Mouse (Mus musculus) left cerebral cortex, adult 9 months (tissue): ENCODE results near the gene Lingo2.
"Not testable (repeated sequence)": the region's sequence is repeated elsewhere in the genome, so short reads cannot be mapped to it uniquely, and the experiment has no call there.

Source experiments
- DNase-seq, 2 experiments: peaks; one replicate each; pipeline ENCODE4 v3.0.0; 2022; ENCODE audit warnings: low spot score in 2 of 2

Lingo2 gene

DNA sequence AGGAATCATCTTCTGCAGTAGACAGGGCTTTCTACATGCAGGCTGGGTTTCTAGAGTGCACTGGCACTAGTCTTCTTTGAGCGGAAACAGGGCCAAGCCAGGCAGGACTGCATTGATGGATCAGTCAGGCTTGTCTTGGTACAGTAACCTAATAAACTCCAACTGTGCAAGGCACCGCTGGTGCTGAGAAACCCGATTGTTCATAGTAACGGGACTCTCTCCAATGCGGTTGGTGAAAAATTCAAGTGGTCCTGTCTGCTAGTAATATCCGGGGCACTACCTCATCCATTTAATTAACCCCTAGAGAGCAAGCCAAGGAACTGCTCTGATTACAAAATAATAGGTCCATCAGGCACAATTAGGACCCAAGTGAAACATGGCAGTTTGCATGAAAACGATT, 1106.4 kb downstream of the Lingo2 start:
- peak in 1 of 2 experiments; percentile 2 for DNase-seq

DNA sequence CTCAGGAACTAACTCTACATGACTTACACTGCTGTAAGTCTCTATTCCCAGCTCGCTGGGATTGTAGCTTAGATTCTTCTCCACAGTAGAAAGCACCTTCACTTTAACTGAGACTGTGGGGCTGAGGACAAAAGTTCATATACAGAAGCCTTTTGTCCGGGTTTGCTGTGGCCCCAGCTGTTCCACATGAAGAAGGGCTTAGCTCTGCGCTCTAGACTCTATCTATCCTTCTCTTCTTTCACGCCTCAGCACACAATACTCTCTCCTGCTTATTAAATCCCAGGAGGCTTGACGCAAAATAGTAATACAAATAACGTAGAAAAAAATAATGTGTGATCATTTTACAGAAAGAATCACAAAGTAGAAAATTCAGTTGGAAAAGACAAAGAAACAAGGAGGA, 1107.0 kb downstream of the Lingo2 start:
- DNase-seq, result no peak

DNA sequence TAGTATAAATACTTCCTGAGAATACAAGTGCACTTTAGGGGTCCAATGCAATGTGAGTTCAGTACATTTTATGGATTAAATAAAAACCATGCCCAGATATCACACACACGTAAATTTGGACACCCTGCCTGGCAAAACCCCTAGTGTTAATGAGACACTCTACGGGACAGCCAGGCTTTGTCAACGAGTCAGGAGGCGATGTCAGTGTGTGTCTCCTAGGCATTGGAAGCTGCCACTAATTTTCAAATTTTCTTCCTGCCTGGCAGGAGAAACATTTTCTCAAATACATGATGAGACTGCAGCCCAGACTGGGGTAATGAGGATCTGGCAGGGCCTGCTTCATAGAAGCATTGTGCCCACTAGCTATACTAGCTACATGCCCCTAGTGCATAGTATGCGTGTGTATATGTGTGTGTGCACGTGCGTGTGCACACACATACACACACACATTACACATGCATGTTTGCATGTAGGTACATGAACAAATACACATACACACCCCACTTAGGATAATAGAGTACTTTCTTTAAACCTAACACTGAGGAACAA, 1128.2 kb downstream of the Lingo2 start:
- no peak for DNase-seq

DNA sequence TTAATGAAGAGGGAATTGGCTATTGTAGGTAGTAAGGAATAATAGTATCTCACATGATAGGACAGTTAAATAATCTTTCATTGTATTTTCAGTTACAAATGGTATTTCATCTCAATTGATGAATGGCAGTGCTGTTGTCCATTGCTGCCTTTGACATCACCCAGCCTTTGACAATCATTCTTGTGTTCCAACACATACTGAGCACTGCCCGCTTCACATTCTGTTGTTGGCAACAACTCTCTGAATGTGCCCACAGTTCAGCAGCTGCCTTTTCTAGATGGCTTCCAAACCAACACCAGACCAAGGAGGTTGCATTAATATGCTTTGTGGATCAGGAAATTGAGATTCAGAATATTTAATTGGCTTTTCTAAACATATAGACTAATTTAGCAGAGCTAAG, 1130.8 kb downstream of the Lingo2 start:
- peak; percentile 35 to 42 for DNase-seq

DNA sequence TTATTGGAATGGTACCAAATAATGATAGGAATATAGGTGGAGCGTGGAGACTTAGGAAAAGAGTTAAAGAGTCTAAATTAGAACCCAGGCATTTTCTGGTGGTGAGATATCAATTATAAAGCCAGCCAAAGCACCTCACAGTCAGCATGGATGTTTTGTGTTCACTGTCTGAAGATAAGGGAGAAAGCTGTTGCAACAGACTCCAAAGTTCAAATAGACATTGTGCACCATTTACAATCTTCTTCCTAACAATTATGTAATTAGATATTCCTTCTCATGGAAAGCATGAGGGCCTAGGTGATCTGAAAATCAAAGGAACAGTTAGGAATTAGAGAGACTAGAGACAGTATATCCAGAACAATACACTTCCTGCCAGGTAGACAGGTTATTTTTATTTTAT, 1136.8 kb downstream of the Lingo2 start:
- no peak for DNase-seq

DNA sequence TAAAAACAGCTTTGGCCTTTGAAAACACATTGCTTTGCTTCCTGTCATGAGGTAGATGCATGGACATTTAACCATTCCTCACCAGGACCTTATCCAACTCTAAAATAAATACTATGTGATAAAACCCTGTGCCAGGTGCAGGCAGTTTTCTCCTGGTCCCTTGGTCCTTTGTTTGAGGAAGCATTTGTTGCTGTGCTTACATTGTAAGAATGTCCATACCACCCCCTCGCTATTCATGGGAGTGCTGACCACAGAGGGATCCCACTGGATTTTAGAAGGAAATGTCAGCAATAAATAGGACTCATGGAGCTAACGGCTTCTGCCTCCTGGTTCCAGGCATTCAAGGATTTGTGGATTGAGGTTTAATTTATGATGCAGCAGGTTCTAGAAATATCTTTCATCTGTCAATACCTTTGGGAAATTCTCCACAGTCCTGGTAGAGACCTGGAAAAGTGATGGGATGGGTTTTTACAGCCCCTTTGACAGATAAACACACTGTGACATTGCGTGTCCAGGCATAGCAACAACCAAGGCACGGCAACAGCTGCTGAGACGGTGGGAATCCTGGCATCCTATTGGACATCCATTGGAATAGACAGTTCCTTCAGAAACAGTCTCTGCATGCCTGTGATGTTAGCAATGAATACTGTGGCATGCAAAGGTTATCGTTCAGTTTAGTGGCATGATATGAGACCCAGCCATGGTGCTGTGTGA, 1143.9 kb downstream of the Lingo2 start:
- DNase-seq, result no peak

DNA sequence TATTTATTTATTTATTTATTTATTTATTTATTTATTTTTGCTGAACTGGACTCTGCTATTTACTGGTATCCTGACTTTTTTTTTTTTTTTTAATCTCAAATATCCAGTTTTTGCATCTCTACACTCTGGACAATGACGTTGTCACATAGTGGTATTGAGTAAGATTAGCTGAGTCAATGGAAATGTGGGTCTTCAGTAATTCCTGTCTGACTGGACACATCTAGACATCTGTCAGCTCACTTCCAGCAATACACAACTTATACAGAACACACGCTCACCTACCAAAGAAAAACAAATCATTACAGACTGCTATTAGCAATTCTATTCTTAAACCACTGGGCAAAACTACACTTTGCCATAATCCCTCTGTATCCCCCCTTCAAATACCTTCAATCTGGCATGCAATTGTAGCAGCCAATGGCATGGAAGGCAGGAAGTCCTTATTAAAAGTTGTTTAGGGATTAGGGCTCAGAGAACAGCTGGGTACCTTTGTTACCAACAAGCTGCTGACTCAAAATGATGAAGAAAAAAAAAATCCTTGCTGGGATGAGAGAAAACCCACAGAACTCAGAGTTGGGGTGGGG, 1144.6 kb downstream of the Lingo2 start:
- DNase-seq, result no peak

DNA sequence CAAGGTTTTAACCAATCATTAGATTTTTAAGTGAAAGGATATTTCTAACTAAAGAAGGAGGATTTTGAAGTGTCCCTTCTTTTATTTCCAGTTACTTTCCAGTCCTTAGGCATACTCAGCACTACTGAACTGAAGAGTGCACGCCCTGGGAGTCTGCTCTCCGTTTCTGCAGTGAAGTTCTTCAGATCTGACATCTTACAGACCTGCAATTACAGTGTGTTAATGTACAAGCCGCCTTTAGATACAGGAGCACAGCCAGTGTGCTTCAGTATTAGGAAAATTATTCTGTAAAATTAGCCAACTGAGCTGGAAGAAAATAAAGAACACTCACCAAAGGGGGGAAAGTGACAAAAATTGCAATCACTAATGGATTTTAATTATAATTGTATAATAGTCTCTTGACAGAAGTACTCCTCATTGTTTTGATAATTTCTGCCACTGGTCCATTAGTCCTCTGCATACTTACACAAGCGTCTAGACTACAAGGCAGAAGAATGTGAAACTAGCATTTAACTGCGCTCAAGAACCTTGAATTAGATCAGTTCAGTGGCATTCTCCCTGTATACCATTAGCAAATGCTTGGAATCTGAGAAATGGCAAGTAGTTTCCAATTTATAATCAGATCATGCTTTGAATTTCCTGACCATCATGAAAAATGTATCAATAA, 1167.2 kb downstream of the Lingo2 start:
- no peak for DNase-seq

DNA sequence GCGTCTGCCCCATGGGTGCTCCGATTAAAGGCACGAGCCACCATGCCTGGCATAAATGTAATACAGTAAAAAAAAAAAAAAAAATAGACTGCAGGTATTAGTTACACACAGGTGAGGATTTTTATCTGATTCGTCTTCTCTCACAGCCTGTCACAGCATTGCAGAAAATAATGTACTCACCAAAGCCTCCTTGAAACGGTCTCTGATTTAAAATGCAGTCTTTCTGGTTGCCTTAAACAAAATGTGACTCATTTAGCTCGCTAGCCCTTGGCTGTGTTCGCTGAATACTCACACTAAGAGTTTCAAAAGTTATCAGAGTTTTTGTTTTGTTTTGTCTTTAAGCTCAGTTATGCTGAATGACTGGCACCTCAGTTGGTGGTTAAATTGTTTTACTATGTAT, 1180.7 kb downstream of the Lingo2 start:
- DNase-seq, result no peak

DNA sequence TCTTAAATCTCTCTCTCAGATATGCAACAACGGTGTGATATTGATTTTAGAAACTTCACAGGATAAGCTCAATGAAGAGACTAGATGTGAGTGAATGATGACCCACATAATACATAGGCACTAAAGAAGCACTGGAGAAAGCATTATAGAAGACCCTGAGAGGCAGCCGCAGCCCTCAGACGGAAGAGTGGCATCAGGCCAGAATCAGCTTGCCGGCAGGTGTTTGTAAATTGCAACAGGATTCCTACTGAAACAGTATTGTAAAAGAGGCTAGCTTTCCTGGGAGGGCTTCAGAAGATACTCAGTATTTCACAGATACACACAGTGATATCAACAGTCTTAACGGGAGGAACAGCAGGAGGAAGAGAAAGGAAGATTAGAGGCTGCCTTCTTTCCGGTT, 1184.6 kb downstream of the Lingo2 start:
- no peak for DNase-seq

DNA sequence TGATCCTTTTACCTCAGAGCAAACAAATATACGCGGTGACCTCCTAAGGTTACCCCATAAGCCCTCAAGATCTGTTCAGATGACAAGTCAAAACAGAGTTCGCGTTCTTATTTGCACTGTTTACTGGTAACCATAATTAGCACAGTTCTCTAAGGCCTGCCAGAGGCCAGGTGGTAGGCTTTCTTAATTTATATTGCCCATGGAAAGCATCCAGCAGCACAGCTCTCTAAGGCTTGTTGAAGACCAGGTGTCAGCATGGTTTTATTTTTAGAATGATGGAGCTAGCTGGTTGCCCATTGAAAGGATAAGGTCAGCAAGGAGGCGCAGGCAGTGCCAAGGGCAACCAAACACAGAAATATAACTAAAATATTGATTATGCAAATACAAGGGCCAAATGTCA, 1190.4 kb downstream of the Lingo2 start:
- no peak for DNase-seq

DNA sequence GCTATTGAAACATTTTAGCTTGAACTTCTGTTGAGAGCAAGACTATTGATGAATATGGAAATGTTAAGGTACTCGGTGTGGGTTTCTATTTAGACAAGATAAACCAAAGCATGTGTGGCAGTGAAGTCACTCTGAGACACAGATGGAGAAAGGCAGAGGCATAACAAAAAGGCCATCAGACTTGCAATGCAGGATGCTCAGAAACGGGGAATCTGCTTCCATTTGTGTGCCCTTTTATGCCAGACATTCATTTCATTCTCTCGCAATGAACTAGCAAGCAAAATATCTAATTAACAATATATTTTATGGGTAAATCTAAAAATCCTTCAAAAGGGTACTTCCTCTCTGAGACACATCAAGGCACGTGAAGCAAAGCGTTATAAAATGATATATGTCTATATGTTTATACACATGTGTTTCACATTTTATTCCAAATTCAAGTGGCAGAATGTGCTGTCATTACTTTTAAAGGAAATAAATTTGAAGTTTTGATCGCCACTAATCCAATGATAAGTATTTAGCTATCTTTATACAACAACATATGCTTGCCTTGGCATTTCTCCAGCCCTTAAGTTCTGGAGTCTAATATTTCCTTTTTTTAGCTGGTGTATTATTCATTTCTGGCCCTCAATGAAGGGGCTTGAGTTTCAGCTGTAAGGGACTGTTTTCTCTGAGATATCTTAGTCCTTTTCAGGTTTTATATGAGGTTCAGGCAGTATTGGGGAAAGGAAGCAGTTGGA, 1199.3 kb downstream of the Lingo2 start:
- DNase-seq, result no peak

DNA sequence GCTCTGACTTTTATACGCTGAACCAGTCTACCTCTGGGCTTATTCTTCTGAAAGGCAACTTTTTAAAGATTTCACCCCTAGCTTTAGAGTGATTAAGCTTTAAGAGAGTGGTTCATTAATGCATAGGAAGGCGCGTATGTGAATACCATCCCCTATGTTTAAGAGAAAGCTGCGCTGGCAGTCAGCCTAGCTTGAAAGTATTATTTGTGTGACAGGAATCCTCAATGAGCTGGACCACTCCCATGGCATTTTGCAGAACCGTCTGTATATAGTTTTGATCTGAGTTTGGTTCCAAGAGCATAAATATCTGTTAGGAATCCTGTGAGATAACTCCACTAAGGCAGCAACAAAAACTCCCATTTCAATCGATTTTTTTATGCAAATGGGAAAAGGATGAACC, 1204.9 kb downstream of the Lingo2 start:
- DNase-seq, result no peak

DNA sequence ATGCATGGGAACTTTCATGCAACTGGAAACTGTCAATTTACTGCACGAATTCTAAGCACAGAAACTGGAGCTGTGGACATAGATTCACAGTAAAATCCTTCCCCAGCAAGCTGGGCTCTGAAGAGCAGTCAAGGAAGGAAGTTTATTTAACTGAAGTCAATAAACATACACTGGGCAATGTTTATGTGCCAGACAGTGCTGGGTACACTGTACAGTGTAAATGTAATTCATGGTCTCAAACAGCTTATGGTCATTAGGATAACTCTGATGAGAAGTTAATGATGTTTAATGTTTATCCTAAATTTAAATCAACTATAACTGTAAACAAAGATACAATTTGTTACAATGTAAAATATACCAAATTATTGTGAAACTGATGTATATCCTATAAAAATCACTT, 1226.8 kb downstream of the Lingo2 start:
- DNase-seq, result no peak

DNA sequence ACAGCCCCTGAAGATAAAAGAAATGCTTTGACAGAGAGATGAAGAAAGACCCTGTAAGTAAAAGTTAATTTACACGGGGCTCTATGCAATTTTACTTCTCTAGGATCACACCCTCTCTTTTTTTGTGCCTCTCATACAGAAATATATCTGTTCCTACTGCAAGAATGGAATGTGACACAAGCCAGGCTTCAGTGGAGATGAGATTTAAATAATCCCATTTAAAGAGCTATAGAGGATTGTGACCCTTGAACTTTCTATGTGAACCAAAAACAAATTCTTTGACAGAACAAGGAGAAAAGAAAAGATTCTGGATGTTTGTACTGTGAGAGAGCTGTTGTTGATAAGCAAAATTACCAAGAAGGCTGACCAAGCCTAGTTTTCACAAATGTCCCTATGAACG, 1247.4 kb downstream of the Lingo2 start:
- no peak for DNase-seq

DNA sequence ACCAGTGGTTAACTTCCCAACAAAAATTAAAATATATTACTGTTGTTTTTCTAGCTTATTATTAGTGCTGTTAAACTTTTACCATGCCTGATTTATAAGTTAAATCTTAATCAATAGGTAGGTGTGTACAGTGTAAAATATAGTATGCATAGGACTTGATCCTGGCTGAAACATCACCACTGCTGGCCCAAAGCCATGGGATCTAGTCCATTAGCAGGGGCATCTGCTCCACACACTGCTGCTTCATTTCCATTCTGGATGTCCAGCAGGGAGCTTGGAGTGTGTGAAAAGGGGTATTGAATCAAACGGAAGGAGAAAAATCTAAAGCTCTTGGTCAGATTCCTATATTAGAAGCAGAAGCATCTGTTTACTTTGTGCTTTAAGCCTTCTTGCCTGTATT, 1248.9 kb downstream of the Lingo2 start:
- no peak for DNase-seq

DNA sequence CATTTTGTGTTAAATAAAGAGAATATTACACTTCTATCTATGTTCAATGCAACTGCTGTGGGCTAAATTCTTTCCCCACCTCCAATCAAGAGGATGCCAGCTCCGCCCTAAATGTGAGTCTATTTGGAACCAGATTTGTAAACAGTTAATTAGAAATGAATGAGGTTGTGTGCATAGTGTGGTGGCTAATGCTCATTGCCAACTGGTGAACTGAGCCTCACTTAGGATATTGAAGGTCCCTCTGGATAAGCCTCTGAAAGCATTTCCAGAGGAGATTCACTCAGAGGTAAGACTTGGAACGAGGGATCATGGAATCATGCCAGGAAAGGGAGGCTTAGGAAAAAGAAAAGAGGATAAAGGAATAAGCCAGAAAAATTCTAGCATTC, 1256.4 kb downstream of the Lingo2 start:
- no peak for DNase-seq

DNA sequence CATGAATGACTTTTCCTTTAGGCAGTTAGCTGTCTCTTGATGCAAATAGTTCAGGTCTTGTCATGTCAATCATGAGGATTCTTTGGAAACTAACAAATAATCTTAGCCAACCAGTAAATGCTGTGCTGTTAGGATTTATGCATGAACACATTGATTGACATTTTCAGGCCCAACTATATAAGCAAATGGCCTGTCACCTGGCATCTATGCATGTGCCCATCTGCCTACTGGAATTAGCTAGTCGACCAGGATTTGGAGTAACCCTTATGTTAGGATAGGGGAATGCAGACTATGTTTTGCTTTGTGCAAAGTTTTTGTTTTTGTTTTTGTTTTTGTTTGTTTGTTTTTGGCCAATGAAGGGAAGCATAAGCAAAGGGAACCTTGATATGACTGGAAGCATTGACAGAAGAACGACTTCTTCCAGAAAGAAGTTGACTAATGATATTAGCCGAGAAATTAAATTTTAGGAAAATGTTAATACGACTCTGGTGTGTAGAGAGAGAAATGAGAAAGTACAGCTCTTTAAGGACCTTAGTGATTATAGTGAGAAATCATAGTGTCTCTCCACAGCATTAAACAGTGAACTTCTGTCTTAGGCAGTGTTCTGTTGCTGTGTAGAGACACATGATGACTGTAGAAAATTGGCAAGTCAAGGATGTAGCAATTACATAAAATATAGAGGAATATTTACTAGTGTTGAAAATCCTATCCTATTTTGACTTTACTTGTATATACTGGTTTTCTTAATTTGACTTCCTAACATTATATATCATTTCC, 1257.0 kb downstream of the Lingo2 start:
- DNase-seq, result no peak

DNA sequence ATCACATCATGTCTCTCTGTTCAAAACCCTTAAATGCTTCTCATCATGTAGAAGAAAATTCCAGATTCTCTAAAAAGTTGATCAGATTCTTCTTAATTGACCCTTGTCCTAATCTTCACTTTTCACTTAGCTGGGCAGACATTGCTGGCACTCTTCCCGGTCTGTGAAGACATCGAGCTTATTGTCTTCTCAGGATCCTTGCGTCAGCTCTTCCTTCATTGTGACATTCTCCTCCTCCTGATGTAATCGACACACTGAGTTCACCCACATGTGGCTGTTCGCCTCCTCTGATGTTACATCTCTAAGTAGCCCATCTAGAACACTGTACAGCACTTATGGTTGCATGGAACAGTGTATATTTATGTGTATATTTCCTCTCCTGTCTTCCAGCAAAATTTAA, 1261.0 kb downstream of the Lingo2 start:
- no peak for DNase-seq

DNA sequence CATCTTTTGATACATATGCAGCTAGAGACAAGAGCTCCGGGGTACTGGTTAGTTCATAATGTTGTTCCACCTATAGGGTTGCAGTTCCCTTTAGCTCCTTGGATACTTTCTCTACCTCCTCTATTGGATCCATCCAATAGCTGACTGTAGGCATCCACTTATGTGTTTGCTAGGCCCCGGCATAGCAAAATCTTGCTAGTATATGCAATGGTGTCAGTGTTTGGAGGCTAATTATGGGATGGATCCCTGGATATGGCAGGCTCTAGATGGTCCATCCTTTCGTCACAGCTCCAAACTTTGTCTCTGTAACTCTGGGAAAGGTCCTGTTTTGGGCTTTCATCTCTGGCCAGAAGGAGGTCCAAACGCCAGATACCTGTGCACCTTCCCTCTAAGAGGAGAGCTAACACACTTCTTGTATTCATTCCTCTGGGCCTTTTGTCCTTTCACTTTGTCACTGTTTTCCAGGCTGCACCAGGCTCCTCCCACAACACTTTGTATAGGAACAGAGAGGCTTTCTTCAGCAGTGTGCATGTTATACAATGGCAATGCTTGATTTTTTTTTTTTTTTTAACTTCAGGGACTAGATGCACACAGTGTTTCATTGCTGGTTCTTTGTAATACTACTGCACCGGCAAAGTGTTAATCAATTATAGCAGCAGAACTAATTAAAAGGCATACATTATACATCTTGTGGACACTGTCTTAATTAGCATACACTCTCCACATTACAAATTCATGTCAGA, 1262.9 kb downstream of the Lingo2 start:
- DNase-seq, result not testable (repeated sequence)
